Mouse (Mus musculus) inflammation-experienced regulatory T-cells, adult 6 months (primary cell): ENCODE data around the gene Grap. TPM values are rescaled to one million over a fixed set of nuclear protein-coding genes. Genes with fewer than 3 reads are reported as not detected.
"Not testable (repeated sequence)": the region's sequence is repeated elsewhere in the genome, so short reads cannot be mapped to it uniquely, and the experiment has no call there.

Experiments
- ATAC-seq: one replicate; pipeline ENCODE4 v1.8.0; 2017
- polyA plus RNA-seq, 3 experiments: library from polyadenylated mRNA; unstranded; fragments of 100-300 nt; shearing (Covaris generic); gene quantifications; one replicate each; pipeline ENCODE4 v1.2.1; 2017

Grap gene
- polyA plus RNA-seq: 100 to 1,000 TPM; 180 to 210 (median 192) TPM

DNA sequence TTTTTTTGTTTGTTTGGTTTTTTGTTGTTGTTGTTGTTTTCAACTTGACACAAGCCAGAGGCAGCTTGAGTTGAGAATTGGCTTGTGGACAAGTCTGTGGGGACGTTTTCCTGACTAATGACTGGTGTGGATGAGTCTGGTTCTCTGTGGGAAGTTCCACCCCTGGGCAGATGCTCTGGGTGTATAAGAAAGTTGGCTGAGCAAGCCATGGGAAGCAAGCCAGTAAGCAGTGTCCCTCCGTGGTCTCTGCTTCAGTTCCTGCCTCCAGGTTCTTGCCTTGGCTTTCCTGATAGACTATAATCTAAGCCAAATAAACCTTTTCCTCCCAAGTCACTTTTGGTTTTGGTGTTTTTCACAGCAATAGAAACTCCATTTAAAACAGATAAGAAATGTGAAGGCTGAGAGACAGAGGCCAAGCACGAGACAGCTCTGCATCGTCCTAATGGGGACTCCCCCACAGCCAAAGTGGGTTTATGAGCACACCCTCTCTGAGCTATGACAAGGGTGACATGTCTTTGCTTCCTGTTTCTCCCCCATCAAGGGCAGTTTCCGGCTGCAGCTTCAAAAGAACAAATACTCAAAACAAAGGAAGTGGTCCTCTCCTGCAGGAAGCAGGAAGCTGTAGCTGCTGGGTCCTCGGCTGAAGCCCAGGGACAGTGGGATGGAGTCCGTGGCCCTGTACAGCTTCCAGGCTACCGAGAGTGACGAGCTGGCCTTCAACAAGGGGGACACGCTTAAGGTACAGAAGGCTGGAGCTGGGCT, at the start of gene Grap:
Grap (plus strand) TSS at position 580 of the 762 bp plus-strand sequence.
- ATAC-seq: peak; percentile 94

DNA sequence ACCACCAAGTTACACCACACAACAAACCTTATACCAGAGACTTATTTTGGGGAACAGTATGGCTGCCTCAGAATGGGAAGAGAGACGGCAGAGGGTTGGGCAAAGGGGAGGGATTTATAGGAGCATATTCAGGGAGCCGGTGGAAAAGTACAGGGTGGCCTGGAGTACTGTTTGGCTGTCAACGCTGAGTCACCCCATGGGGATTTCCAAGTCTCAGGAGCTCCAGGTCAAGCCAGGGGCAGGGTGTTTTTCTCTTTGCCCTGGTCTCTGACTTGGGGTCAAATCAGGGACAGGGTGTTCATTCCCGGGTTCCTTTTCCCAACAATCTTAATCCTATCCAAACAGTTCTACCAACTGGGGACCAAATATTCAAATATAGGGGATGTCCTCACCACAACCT, 45.0 kb upstream of the Grap start:
- no peak for ATAC-seq

DNA sequence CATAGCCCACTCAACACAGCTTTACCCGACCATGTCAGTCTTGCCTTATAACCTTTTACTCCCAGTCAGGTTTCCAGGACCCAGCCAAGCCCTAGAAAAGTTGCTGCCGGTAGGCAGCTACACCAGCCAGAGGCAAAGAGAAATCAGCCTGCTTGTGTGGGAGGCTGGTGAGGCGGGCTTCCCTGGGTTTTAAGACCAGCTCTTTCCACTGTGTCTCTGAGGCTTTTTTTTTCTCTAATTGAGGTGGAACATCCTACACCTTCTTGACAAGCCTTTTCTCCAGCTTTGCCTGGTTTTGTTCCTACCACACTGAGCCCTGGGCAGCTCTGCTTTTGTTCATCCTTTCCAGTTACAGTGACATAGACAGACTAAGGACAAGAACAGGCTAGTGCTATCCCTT, 41.9 kb upstream of the Grap start:
- ATAC-seq: no peak

DNA sequence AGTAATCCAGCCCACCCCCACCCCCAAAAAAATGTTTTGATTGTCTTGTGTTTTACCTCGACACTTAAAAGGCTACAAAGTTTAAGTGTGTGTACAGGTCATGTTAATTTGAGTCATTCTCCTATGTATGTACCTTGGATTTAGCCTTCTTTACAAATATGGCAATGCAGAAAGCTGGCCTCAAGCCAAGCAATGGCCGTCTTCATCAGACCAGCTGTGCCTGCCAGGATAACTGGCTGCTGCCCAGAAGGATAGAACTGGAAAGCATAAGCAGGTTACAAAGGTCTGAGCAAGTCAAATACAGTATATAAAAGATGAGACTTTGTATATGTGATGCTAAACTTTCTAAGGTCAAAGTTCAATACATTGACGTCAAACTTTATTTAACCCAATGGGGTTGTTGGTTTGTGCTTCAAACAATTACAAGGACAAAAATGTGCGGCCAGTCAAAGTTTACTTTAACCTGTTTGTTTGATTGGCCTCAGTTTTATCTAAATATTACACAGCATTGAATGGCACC, 40.9 kb upstream of the Grap start:
- no peak for ATAC-seq

DNA sequence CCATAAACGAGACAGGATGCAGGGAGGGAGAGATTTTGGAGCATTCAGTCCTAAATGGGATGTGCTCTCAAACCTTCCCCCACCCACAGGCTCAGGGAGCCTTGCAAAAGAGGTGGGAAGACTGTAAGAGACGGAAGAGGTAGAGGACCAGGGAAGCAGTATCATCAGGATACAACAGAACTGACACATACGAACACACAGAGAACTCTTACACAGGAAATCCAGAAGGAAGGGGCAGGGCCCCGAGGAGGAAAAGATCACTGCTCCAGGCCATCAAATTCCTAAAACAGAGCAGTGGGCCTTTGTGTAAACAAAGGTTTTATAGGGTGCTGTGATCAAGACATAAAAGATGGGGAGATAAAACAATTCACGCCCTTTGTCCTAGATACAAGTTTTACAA, 38.7 kb upstream of the Grap start:
- ATAC-seq: no peak

DNA sequence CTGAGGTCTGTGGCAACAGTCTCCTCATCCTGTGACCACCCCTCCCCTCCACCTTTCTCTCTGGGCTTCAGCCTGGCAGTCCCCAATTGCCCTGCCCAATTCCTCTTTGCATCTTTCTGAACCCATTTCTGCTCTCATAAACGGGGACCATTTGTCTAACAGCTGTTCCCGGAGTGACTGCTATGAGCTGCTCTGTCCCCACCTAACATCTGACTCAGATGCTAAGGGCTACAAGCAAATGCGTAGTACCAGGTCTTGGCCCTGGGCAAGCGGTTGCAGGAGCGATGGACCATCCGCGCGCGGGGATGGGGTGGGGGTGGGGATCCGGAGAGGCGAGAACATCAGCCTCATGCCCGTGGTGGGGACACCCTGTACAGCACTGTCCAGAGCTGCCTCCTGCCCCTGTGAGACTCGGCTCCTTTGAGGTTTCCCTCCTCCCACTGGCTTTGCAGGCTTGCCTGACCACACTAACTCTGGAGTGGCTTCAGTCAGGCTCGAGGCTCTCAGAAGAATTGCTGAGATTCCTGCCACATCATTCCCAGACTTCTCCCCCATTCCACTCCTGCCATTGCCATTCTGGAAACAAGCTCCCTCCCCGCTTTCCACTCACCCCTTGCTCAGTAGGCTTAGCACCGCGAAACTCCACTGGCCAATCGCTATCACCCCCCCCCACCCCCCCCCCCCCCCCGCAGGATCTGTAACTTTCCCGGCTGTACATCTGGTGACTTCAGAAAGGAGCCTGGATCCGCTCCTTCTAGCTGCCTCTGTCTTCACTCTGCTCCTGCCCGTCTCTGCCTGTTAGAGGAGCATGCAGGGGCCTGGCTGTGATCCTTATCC, 37.2 kb upstream of the Grap start:
- no peak for ATAC-seq

DNA sequence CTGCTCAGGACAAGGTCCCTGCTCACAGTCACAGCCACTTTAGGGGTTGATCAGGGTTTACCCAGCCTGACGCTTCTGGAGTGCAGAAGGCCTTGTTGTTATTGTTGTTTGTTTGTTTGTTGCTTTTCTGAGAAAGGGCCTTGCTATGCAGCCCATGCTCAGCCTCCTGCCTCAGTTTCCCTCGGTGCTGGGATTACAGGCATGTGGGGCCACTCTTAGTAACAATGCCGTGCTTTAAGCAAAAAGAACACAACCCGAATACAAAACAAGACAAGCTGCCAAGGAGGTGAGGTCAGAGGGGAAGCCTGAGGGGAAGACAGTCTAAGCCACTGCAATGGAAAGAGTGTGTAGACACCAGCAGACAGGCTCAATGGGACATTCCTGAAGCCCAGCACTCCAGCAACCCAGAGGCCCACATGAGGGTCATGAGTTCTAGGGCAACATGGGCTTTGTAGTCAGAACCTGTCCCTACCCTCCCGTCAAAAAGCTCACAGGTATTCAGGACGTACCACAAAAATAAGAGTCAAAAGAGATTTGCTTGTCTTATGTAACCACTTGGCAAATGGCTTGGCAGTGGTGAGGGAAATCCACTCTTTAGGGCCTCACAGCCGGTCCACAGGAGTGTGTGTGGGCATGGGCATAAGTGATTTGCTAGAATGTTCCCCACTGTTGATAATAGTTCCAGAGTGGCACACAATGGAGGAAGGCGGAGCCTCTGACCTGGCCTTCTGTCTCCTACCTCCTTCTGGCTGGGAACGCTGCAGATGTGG, 36.4 kb upstream of the Grap start:
- no peak for ATAC-seq

DNA sequence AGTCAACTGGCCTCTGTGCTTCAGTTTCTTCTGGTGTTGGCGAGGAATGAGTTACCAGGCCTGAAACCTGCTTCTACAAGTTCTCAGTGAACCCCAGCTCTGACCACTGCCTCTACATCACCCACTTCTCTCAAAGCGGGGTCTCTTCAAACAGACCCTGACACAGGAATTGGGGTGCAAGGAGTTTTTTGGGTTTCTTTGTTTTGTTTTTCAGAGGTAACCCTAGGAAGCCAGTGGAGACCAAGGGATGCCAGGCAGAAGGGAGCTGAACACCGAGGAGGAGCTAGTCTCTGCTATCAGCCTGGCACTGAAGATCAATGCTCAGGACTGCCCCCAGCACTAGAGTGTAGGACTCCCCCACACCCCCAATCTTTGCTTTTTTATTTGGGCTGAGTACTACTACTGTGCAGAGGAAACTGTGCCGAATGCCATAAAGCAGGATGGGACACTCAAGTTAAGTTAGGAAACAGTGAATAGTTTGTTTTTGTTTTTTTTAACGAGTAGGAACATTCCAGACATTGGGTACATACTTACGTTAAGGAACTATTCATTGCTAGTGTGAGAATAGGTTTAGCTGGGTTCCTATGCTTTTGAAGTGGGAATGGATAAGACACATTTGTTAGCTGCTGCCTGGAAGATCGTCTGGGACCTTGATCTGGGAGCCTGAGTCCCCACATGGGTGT, 35.6 kb upstream of the Grap start:
- no peak for ATAC-seq

DNA sequence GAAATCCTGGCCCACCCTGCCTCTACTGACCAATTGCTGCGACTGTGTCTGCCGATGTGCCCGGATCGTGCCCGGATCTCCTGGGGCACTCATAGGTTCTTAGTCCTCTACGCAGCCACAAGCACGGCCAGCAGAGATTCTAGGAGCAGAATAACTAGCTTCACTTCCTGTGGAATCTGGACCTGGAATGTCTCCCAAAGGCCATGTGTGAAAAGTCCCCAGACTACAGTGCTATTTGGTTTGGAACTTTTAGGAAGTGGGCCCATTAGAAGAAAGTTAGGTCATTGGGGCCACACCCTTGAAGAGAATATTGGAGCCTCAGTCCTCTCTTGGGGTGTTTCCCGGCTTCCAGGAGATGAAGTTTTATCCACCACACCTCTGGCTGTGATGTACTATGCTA, 34.9 kb upstream of the Grap start:
- ATAC-seq: no peak

DNA sequence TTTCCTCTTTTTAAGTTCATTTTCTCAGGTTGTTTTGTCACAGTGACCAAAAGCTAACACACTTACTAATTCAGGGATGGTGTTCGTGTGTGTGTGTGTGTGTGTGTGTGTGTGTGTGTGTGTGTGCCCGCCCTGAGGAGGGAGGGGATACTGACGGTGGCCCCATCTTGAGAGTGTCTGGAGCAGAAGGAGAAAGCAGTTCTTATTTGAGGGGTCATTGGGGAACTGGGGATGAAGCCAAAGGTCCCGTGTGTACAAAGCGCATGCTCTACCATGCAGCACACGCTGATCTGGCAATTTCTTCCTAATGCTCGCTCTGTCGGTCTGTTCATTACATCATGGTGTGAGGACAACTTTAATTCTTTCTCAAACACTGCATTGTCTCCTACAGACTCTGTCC, 34.5 kb upstream of the Grap start:
- no peak for ATAC-seq

DNA sequence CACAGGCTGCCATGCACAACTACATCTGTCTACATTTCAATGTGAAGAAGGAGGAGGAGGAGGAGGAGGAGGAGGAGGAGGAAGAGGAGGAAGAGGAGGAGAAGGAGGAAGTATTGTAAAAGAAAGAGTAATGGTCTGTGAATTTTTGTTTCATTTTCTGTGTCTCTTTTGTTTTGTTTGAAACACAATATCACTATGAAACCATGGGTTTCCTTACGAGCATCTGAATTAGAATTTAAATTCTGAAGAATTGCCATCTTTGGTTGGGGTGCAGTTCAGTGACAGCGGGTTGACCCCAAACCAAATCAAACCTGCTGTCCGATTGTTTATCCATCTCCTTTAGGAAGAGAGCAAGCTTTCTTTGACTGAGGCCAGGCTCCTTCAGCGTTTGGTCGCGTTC, 33.7 kb upstream of the Grap start:
- no peak for ATAC-seq

DNA sequence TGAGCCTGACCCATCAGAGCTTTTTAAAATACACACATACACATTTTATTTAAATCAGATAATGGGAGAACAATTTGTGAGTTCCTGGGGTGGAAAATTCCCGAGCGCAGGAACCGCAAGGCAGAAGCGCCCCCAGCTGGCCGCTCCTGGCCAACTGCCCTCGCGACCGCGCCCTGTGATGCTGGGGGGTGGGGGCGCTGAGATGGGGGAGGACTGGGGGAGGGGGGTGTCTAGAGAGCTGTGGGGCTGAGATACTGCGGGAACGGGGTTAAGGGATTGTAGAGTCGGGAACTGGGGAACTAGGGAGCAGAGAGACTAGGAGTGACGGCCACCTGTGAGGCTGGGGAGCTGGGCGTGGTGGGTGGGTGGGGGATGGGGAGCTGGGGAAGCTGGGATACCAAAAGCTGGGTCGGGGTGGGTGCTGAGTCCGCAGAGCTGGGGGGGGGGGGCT, 33.2 kb upstream of the Grap start:
- no peak for ATAC-seq

DNA sequence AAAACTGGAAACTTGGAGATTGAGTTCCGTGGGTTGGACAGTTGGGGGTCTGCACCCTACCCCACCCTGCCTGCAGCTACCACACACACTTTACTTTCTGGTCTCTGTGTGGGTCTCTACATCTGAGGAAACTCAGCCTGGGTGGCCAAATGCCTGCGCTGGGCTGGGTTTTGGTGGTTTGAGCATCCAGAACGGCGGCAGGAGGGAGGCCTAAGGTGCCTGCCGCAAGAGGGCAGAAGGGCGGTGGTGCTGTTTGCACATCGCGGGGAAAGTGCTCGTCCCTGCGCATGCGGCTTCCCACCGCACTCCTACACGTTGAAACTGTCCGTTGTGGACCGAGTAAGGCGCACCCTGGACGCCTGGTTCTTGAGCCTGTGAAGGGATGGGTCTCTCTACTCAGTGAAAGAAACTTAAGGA, 32.8 kb upstream of the Grap start:
- ATAC-seq: no peak

DNA sequence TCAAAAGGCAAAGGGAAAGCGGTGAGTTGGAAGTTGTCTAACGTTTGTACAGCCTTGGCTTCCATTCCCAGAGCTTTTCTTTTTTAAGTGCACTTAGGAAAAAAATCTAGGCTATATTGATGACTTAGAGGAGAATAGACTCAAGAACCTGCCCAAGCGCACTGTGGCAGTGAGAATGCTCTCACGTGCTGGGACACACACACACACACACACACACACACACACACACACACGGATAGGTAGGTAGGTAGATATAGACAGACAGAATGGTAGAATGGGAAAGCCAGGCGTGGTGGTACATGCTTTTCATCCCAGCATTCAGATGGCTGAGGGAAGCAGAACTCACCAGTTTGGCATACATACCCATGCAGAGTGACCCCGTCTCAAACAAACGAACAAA, 32.3 kb upstream of the Grap start:
- ATAC-seq: no peak

DNA sequence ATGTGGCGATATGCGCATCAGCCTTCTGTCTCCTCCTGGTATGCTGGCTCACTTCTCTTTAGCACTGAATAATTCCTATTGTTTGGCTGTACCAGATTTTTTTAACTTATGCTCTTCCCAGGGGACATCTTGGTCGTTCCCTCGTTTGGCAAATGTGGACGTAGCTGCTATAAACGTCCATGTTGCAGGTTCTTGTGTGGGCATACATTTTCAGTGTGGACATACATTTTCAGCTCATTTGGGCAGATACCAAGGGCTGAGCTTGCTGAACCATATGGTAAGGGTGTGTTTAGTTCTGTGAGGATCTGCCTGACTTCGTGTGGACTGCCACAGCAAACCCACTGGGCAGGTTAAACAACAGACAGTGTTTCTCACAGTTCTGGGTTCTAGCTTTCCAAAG, 27.9 kb upstream of the Grap start:
- no peak for ATAC-seq

DNA sequence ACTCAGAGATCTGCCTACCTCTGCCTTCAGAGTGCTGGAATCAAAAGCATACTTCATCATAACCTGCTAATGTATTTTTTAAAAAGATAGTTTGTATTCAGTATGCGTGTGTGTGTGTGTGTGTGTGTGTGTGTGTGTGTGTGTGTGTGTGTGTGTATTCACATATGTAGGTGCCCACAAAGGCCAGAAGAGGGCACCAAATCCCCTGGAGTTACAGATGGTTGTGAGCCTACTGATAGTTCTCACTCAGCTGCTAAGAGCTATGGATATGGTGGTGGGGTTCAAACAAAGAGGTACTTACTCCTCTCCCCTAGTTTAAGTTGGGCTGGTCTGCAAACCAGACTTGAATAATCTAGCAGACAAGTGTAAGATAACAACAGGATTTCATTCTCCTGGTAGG, 26.6 kb upstream of the Grap start:
- no peak for ATAC-seq

DNA sequence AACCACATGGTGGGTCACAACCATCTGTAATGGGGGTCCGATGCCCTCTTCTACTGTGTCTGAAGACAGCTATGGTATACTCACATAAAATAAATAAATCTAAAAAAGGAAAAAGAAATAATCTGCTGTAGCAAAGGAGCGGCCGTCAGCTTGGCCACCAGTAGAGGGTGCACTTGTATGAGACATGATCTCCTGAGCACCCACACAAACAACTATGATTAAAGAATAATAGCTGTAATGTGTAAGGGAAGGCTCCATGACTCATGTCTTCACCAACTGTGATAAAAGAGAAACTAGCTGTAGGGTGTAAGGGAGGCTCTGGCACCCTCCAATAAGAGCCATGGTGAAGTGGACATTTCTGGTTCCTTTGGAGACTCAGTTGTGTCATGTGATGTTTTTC, 23.4 kb upstream of the Grap start:
- ATAC-seq: peak; percentile 32

DNA sequence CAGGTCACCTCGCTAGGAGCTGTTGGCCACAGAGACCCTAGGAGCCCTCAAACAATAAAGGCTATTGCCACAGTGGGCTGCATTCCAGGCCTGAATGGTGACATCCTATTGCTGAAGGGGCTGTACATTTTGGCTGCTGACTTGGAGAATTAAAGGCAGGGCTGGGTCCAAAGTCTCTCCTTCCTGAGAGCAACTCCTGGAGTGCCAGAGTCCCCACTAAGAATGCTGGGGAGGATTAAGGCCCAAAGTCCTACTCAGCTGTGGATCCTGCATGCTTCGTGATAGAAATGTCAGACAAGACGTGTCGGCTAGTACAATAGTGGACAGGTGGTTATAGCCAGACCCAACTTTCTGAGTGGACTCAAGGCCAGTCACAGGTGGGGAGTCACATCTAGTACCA, 16.8 kb upstream of the Grap start:
- not testable (repeated sequence) for ATAC-seq

DNA sequence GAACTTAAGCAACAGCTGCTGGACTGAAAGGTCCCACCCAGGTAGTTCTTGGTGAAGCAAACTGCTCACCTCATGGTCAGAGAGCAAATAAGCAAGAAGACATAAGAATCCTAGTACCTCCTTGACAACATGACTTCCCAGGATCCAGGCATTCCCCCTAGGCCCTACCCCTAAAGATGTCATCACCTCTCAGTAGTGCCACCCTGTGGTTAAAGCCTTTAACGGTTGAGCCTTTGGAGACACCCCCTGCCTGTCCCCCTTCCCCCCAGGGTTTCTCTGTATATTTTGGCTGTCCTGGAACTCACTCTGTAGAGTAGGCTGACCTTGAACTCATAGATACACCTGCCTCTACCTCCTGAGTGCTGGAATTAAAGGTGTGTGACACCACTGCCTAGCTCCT, 15.7 kb upstream of the Grap start:
- no peak for ATAC-seq

DNA sequence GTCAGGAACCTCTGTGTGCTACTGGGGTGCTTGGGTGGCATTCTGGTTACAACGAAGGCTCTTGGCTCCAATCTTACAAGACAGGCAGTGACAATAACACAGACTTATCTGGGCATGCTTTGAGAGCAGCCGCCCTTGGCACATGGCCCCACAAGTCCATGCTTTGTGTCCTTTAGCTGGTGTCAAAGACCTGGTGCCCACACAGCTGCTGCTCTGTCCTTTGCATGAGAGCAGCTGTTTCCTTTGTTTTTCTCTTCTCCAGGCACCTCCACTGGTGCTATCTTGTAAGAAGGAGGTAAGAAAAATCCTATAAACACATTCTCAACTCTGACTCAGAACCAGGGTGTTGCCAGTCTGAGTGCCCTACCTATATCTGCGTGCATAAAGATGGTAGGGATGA, 15.2 kb upstream of the Grap start:
- ATAC-seq: no peak

DNA sequence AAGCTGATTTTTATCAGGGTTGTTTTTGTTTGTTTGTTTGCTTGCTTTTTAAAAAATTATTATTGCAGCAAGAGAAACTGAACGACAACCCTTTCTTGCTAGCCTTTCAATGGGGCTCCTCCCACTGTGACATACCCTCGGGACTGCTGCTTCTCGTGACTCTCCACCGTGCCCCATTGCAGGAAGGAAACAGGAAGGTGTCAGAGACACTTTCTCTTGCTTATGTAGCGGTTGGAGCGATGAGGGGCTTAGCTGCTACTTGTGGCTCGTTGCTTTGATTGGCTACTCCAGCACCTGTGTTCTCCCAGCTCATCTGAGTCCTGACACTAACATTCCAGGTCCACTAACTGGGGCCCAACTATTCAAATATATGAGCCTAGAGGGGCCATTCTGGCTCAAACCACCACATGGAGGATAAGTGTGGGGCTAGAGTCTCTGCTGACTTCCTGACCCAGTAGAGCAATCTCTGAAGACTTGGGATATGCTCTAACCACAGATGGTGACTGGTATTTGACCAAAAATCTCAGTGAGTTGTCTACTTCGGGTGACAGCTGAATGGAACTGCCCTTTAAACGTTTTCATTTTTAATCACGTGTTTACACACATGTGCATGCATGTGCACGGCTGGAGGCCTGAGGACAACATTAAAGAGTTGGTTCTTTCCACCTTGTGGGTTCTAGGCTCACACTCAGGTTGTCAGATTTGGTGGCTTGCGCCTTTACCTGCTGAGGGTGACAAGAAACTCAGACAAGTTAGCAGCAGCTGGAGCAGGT, 14.1 kb upstream of the Grap start:
- peak; percentile 61 for ATAC-seq
